Mouse (Mus musculus): ENCODE results near the gene Itpr2. TPM values are rescaled to one million over a fixed set of nuclear protein-coding genes. Genes with fewer than 3 reads are reported as not detected.

The Itpr2 gene
- polyA plus RNA-seq, 1 experiment from 2014 or later = 6.0 TPM

DNA sequence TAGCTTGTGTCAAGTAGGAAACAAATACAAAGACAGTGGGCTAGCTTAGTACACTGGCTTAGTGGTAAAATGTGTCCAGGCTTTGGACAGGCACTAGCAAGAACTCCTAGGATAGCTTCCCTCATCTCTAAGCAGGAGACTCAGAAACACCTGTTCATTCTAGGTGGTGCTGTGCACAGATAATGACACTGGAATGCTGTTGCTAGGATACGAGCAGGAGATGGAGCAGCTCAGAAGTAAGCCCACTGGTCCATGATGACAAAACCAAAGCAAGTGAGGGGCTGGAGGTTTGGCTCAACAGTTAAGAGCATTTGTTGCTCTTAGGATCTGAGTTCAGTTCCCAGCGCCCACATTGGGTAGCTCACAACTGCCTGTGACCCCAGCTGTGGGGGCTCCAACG is 160.1 kb downstream of the Itpr2 start:
- no peaks in the 10 kb centered on the region for H3K9me3 ChIP-seq (ENCODE audit: control insufficient read depth, low read length)
- ATAC-seq (ENCODE audit: low FRiP score, low TSS enrichment) = no peak
- no peak overlapping the region for H3K4me3 ChIP-seq (replicated peaks; ENCODE audit: low read depth, low read length)
- no peak overlapping the region for H3K9ac ChIP-seq (replicated peaks; ENCODE audit: low read length)
- H3K27me3 ChIP-seq (ENCODE audit: control insufficient read depth, insufficient read depth, low read length) = no peaks in the 10 kb centered on the region
- H3K4me1 ChIP-seq (ENCODE audit: control insufficient read depth, insufficient read depth, low read length) = peaks cover 12% of the 10 kb centered on the region; the same call in 1 of the 2 replicates
- WGBS = 84% methylated on average over 3 of the region's 3 CpGs
- no peaks in the 10 kb centered on the region for H3K36me3 ChIP-seq (ENCODE audit: control insufficient read depth, insufficient read depth, low read length)
- H3K4me2 ChIP-seq (ENCODE audit: low read length) = no peak overlapping the region
- DNase-seq = no peak
- no peak overlapping the region for H3K27ac ChIP-seq (replicated peaks; ENCODE audit: low read depth, low read length)

DNA sequence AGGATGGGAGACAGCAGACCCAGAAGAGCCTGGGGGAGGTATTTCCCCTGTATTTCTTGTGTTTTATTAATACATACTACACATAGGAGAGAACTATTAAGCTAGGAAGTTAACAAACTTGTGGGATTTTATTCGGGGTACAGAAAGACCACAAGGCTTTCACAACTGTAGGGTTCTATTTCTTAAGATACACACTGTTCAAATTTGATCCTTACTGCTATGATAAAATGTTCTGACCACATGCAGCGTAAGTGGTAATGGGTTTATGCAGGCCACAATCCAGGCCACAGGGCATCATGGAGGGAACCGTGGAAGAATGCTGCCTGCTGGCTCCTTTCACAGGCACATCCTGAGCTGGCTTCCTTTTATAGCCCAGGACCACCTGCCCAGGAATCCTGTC is 160.6 kb downstream of the Itpr2 start:
- no peaks in the 10 kb centered on the region for H3K27me3 ChIP-seq (ENCODE audit: control insufficient read depth, insufficient read depth, low read length)
- ATAC-seq (ENCODE audit: low FRiP score, low TSS enrichment) (no peak), DNase-seq (no peak)
- H3K9ac ChIP-seq (replicated peaks; ENCODE audit: low read length) = no peak overlapping the region
- no peak overlapping the region for H3K27ac ChIP-seq (replicated peaks; ENCODE audit: low read depth, low read length)
- peaks cover 12% of the 10 kb centered on the region; the same call in 1 of the 2 replicates for H3K4me1 ChIP-seq (ENCODE audit: control insufficient read depth, insufficient read depth, low read length)
- no peaks in the 10 kb centered on the region for H3K9me3 ChIP-seq (ENCODE audit: control insufficient read depth, low read length)
- WGBS = 83% methylated on average over 3 of the region's 3 CpGs
- no peak overlapping the region for H3K4me3 ChIP-seq (replicated peaks; ENCODE audit: low read depth, low read length)
- H3K36me3 ChIP-seq (ENCODE audit: control insufficient read depth, insufficient read depth, low read length) = no peaks in the 10 kb centered on the region
- H3K4me2 ChIP-seq (ENCODE audit: low read length) = no peak overlapping the region

DNA sequence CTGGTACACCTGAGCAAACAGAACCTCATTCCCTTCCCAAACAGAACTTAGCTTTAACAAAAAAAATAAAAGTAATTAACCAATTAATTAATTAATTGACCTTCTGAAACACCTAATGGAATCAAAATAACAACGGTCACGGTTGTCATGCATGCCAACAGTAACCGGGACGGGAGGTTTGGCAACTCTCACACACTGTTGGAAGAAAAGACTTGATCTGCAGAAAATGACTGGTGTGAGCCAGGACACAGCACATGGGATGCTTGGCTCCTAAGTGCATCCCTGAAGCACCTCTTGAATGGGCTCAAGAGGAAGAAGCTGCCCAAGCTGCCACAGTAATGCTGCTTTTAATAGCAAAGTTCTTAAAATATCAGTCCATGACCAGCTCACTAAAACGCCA is 161.1 kb downstream of the Itpr2 start:
- Histone ChIP-seq H3K9ac (replicated peaks; ENCODE audit: low read length) (no peak overlapping the region), H3K4me1 (ENCODE audit: control insufficient read depth, insufficient read depth, low read length) (peaks cover 12% of the 10 kb centered on the region; the same call in 1 of the 2 replicates), H3K27ac (replicated peaks; ENCODE audit: low read depth, low read length) (no peak overlapping the region), H3K9me3 (ENCODE audit: control insufficient read depth, low read length) (no peaks in the 10 kb centered on the region), H3K4me3 (replicated peaks; ENCODE audit: low read depth, low read length) (no peak overlapping the region), H3K27me3 (ENCODE audit: control insufficient read depth, insufficient read depth, low read length) (no peaks in the 10 kb centered on the region), H3K4me2 (ENCODE audit: low read length) (no peak overlapping the region), H3K36me3 (ENCODE audit: control insufficient read depth, insufficient read depth, low read length) (no peaks in the 10 kb centered on the region)
- no peak for DNase-seq
- no peak for ATAC-seq (ENCODE audit: low FRiP score, low TSS enrichment)
- WGBS = 70% methylated on average over 5 of the region's 5 CpGs

DNA sequence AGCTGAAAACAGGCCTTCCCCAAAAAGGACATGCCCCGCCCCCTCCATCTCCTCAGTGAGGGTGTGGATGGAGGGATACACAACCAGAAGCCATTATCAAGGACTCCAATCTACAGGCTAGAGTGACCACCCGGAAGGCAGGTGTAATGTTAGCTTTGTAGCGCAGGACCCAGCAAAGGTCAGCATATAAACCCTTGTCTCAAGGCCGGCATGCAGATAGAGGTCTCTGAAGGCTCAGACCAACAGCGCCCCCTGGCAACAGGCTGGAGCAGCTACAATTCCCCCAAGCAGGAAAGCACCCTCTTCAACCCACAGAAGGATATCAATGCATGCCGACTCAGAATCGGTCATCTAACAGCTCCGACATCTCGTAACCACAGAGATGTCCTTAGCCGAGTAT is 162.2 kb downstream of the Itpr2 start:
- ATAC-seq (ENCODE audit: low FRiP score, low TSS enrichment) = no peak
- H3K27ac ChIP-seq (replicated peaks; ENCODE audit: low read depth, low read length) = no peak overlapping the region
- H3K27me3 ChIP-seq (ENCODE audit: control insufficient read depth, insufficient read depth, low read length) = no peaks in the 10 kb centered on the region
- no peak overlapping the region for H3K4me2 ChIP-seq (ENCODE audit: low read length)
- H3K9me3 ChIP-seq (ENCODE audit: control insufficient read depth, low read length) = no peaks in the 10 kb centered on the region
- no peak overlapping the region for H3K9ac ChIP-seq (replicated peaks; ENCODE audit: low read length)
- DNase-seq = peak; percentile 48
- peaks cover 12% of the 10 kb centered on the region; the same call in 1 of the 2 replicates for H3K4me1 ChIP-seq (ENCODE audit: control insufficient read depth, insufficient read depth, low read length)
- H3K36me3 ChIP-seq (ENCODE audit: control insufficient read depth, insufficient read depth, low read length) = no peaks in the 10 kb centered on the region
- WGBS = 73% methylated on average over 10 of the region's 10 CpGs
- no peak overlapping the region for H3K4me3 ChIP-seq (replicated peaks; ENCODE audit: low read depth, low read length)

DNA sequence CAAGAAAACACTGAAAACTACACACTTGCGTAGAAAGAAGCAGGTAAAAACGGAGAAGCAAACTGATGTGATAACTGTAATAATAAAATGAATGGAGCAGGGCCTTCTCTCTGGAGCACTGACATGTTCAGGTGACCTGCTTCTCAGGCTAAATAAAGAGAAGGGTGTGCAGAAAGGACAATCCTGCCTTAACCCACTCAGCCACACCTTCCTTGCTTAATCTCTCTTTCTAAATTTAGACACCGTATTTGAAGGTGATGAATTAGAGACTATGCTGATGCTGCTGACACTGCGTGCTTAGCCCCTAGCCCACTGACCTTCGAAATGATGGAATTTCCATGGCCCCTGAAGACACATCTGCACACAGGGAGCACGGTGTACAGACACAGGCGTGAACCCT is 164.8 kb downstream of the Itpr2 start:
- ATAC-seq (ENCODE audit: low FRiP score, low TSS enrichment) (no peak), DNase-seq (no peak)
- Histone ChIP-seq H3K27me3 (ENCODE audit: control insufficient read depth, insufficient read depth, low read length) (no peaks in the 10 kb centered on the region), H3K9ac (replicated peaks; ENCODE audit: low read length) (no peak overlapping the region), H3K27ac (replicated peaks; ENCODE audit: low read depth, low read length) (no peak overlapping the region), H3K4me2 (ENCODE audit: low read length) (no peak overlapping the region), H3K4me1 (ENCODE audit: control insufficient read depth, insufficient read depth, low read length) (0 out of 2 replicates have a peak, but pooled peaks cover 3% of the 10 kb centered on the region), H3K4me3 (replicated peaks; ENCODE audit: low read depth, low read length) (no peak overlapping the region), H3K9me3 (ENCODE audit: control insufficient read depth, low read length) (no peaks in the 10 kb centered on the region), H3K36me3 (ENCODE audit: control insufficient read depth, insufficient read depth, low read length) (no peaks in the 10 kb centered on the region)
- WGBS = 86% methylated on average over 7 of the region's 7 CpGs

DNA sequence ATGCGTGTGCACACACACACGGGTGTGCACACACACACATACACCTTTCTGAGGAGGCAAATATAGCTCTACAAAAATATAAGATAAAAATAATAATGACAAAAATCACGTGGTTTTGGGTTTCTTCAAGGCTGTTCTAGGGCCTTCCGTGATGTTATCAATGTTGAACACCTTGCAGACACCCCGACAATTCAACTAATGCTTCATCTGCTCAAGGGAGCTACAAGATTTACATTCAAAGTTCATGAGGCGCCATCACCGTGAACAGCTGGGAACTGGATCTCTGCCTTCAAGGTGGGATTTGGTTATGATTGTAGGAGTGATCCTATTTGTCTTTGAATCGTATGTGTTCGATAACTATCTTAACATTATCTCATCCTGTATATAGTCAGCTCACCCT is 166.8 kb downstream of the Itpr2 start:
- 96% methylated on average over 9 of the region's 9 CpGs for WGBS
- Histone ChIP-seq H3K4me3 (replicated peaks; ENCODE audit: low read depth, low read length) (no peak overlapping the region), H3K27me3 (ENCODE audit: control insufficient read depth, insufficient read depth, low read length) (no peaks in the 10 kb centered on the region), H3K27ac (replicated peaks; ENCODE audit: low read depth, low read length) (no peak overlapping the region), H3K36me3 (ENCODE audit: control insufficient read depth, insufficient read depth, low read length) (no peaks in the 10 kb centered on the region), H3K4me2 (ENCODE audit: low read length) (no peak overlapping the region), H3K9ac (replicated peaks; ENCODE audit: low read length) (no peak overlapping the region), H3K9me3 (ENCODE audit: control insufficient read depth, low read length) (no peaks in the 10 kb centered on the region), H3K4me1 (ENCODE audit: control insufficient read depth, insufficient read depth, low read length) (no peaks in the 10 kb centered on the region)
- DNase-seq = no peak
- no peak for ATAC-seq (ENCODE audit: low FRiP score, low TSS enrichment)

DNA sequence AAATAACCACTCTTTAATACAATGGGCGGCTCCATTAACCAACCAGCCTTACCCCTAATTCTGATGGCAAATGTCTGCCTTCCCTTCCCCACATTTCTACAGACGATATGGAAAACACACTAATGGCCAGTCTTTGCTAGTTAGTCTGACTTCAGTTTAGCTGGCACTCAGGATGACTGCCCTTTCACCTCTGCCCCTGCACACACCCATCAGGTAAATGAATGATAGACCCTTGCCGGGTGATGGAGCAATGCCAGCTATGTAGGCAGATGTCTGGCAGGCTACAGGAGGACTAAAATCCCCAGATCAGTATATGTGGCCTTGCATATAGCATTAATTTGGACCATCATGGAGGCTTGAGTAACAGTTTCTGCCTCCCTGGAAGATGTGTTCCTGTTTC is 168.5 kb downstream of the Itpr2 start:
- H3K27me3 ChIP-seq (ENCODE audit: control insufficient read depth, insufficient read depth, low read length) = no peaks in the 10 kb centered on the region
- no peaks in the 10 kb centered on the region for H3K4me1 ChIP-seq (ENCODE audit: control insufficient read depth, insufficient read depth, low read length)
- DNase-seq = no peak
- no peak overlapping the region for H3K27ac ChIP-seq (replicated peaks; ENCODE audit: low read depth, low read length)
- no peak for ATAC-seq (ENCODE audit: low FRiP score, low TSS enrichment)
- H3K36me3 ChIP-seq (ENCODE audit: control insufficient read depth, insufficient read depth, low read length) = no peaks in the 10 kb centered on the region
- 91% methylated on average over 3 of the region's 3 CpGs for WGBS
- H3K9me3 ChIP-seq (ENCODE audit: control insufficient read depth, low read length) = no peaks in the 10 kb centered on the region
- H3K9ac ChIP-seq (replicated peaks; ENCODE audit: low read length) = no peak overlapping the region
- H3K4me2 ChIP-seq (ENCODE audit: low read length) = no peak overlapping the region
- H3K4me3 ChIP-seq (replicated peaks; ENCODE audit: low read depth, low read length) = no peak overlapping the region

DNA sequence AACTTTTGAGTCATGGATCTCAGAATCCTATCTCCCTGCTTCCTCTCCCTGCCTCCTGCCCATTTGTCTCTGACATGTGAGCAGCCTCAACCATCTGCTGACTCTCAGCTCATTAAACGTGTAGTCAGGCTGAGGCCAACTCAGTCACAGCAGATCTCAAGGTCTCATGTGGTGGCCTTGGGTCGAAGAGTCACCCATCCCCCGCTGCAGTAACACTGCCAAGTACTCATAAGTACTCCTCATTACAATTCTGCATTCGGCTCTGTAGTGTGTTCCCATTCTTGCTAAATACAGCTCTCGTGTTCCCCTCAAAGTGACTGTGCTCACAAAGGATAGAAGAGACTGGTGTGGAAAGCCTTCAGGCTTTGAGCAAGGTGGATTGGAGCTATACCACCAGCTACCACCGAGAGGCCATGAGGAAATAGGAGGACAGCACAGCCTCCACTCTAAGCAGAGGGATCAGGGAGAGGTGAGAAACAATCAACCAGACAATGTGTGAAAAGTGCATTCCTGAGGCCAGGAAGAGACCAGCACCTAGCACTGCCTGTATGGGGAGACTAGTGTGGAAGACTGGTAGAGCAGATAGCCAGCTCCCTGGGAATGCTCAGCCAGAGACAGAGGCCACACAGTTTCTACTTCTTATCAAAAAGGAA is 170.9 kb downstream of the Itpr2 start:
- WGBS = 82% methylated on average over 6 of the region's 6 CpGs
- Histone ChIP-seq H3K4me1 (ENCODE audit: control insufficient read depth, insufficient read depth, low read length) (no peaks in the 10 kb centered on the region), H3K27me3 (ENCODE audit: control insufficient read depth, insufficient read depth, low read length) (no peaks in the 10 kb centered on the region), H3K27ac (replicated peaks; ENCODE audit: low read depth, low read length) (no peak overlapping the region), H3K4me3 (replicated peaks; ENCODE audit: low read depth, low read length) (no peak overlapping the region), H3K4me2 (ENCODE audit: low read length) (no peak overlapping the region), H3K36me3 (ENCODE audit: control insufficient read depth, insufficient read depth, low read length) (no peaks in the 10 kb centered on the region), H3K9me3 (ENCODE audit: control insufficient read depth, low read length) (no peaks in the 10 kb centered on the region), H3K9ac (replicated peaks; ENCODE audit: low read length) (no peak overlapping the region)
- no peak for ATAC-seq (ENCODE audit: low FRiP score, low TSS enrichment)
- DNase-seq = no peak

DNA sequence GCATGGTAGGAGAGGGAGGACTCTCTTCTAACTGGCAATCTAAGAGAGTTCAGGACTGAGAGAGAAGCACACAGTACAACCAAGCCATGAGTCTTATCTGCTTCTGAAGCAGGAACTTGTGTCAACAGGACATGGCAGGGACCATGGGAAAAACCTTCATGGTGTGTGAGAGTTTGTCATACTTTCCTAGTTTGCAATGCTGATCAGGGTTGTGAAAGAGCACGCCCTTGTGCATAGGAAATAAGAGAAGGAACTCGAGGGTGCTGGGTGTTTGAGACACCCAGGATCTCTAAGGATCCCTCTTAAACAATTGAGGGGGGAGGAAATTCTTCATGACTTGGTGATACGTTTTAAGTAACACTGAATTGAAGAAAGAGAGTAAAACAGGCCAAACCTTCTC is 172.9 kb downstream of the Itpr2 start:
- Histone ChIP-seq H3K36me3 (ENCODE audit: control insufficient read depth, insufficient read depth, low read length) (no peaks in the 10 kb centered on the region), H3K4me3 (replicated peaks; ENCODE audit: low read depth, low read length) (no peak overlapping the region), H3K27me3 (ENCODE audit: control insufficient read depth, insufficient read depth, low read length) (no peaks in the 10 kb centered on the region), H3K27ac (replicated peaks; ENCODE audit: low read depth, low read length) (no peak overlapping the region), H3K9me3 (ENCODE audit: control insufficient read depth, low read length) (no peaks in the 10 kb centered on the region), H3K4me2 (ENCODE audit: low read length) (no peak overlapping the region), H3K9ac (replicated peaks; ENCODE audit: low read length) (no peak overlapping the region), H3K4me1 (ENCODE audit: control insufficient read depth, insufficient read depth, low read length) (no peaks in the 10 kb centered on the region)
- no peak for ATAC-seq (ENCODE audit: low FRiP score, low TSS enrichment)
- WGBS = 89% methylated on average over 3 of the region's 3 CpGs
- no peak for DNase-seq
